Mouse (Mus musculus) liver, adult 2 months (tissue): ENCODE measurements around the gene Dpp6.

ENCODE experiments used
- CTCF ChIP-seq: fragments of 200-500 bp; IDR thresholded peaks from 2 replicates; pipeline ENCODE4 v1.5.1; 2011; ENCODE audit warnings: low read depth, low read length, control low read depth
- POLR2A ChIP-seq: fragments of 200-500 bp; IDR thresholded peaks from 2 replicates; pipeline ENCODE4 v1.6.1; 2011; ENCODE audit warnings: low read length, control low read depth; ENCODE audit not compliant: insufficient read depth; ENCODE audit errors: extremely low read depth

DNA sequence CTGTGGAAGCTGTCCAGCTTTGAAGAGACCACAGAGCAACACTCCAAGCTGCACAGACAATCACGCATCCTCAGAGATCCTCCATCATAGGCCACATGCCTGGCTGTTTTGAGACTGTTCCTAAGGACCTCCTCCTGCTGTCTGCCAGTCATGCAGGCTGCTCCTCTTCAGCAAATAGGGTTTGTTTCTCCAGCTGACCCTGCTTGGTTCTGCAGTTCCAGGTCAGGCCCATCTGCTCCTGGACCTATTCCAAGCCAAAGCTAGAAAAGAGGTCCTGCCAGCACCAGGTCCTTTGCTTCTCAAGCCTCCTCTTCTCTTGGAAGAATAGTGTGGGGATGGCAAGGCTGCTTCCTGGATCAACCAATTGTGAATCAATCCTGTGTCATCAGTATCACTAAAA lies 556.9 kb downstream of the Dpp6 start:
- TF ChIP-seq POLR2A (no peak), CTCF (no peak)
